ENCODE assay signal across 8 mouse cellular contexts in the genomic region with DNA sequence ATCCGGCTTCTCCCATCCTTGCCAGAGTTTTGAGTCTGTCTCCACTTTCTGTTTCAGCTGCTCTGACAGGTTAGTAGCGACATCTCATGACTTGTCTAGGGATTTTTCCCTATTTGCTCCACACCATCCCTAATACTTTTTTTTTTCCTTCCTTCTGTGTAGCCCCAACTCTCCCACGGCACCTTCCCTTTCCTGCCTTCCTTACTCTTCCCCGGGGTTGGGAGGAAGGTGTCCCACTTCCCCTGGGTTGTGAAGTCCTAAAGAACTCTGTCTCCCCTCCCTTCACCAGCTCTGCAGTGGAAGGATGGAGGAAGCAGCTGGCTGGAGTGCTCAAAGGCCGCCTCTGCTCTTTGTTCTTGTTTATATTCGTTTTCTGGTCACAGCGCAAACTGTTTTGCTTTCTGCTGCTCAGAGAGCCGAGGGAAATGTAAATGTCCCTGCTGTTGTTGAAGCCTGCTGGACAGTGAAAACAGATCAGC.
A peak's percentile ranks its signal among the peaks of the same experiment; 100 is the strongest.
DNase-seq lines count a peak whose midpoint lies in the region; ATAC-seq and TF ChIP-seq lines count a peak whose summit lies in the region.

No protein-coding gene starts in this region.

- 8% methylated on average over 8 of the region's 8 CpGs for WGBS in hindbrain, embryonic 12.5 days
- WGBS in limb, embryonic 12.5 days = 15% methylated on average over 8 of the region's 8 CpGs
- WGBS in neural tube, embryonic 13.5 days = 17% methylated on average over 8 of the region's 8 CpGs

- ATAC-seq in hindbrain, embryonic 12.5 days (ENCODE audit: low FRiP score) = peak; percentile 47; the same call in 1 of the 2 replicates
- ATAC-seq in limb, embryonic 12.5 days (ENCODE audit: insufficient number of reproducible peaks, insufficient read depth, low FRiP score, low TSS enrichment, low read depth) = no peak
- peak; percentile 36; the same call in 1 of the 2 replicates for ATAC-seq in neural tube, embryonic 13.5 days (ENCODE audit: low read depth)

- DNase-seq in gastrocnemius, adult 2 months = no peak
- no peak for DNase-seq in gastrocnemius, postnatal 14 days
- DNase-seq in embryo, embryonic 10.5 days (ENCODE audit: low spot score) = peak; percentile 65
- no peak for DNase-seq in thymus, postnatal 36 days
- DNase-seq in right cerebral cortex, postnatal 25 days = no peak

- no peaks in the 10 kb centered on the region for H3K9me3 ChIP-seq in hindbrain, embryonic 12.5 days (replicated peaks)
- H3K9me3 ChIP-seq in limb, embryonic 12.5 days = no peaks in the 10 kb centered on the region
- no peaks in the 10 kb centered on the region for H3K9me3 ChIP-seq in neural tube, embryonic 13.5 days

- peak overlapping the region; percentile 28; the same call in 1 of the 2 replicates for H3K4me2 ChIP-seq in hindbrain, embryonic 12.5 days (replicated peaks)
- H3K4me2 ChIP-seq in limb, embryonic 12.5 days = 0 out of 2 replicates have a peak overlapping the region, but pooled peaks have one; percentile 11
- H3K4me2 ChIP-seq in neural tube, embryonic 13.5 days = peak overlapping the region; percentile 36

- peaks cover 21% of the 10 kb centered on the region for H3K4me1 ChIP-seq in hindbrain, embryonic 12.5 days
- peaks cover 25% of the 10 kb centered on the region for H3K4me1 ChIP-seq in limb, embryonic 12.5 days (replicated peaks)
- H3K4me1 ChIP-seq in neural tube, embryonic 13.5 days (replicated peaks) = peaks cover 26% of the 10 kb centered on the region

- no peaks in the 10 kb centered on the region for H3K27me3 ChIP-seq in hindbrain, embryonic 12.5 days
- H3K27me3 ChIP-seq in limb, embryonic 12.5 days = no peaks in the 10 kb centered on the region
- H3K27me3 ChIP-seq in neural tube, embryonic 13.5 days = peaks cover 17% of the 10 kb centered on the region

- H3K4me3 ChIP-seq in gastrocnemius, adult 2 months = peak overlapping the region; percentile 17; the same call in 1 of the 2 replicates
- H3K4me3 ChIP-seq in hindbrain, embryonic 12.5 days = no peak overlapping the region
- H3K4me3 ChIP-seq in limb, embryonic 12.5 days (replicated peaks) = no peak overlapping the region
- H3K4me3 ChIP-seq in neural tube, embryonic 13.5 days = no peak overlapping the region

- intact Hi-C loops in gastrocnemius, adult 2 months (cut with DNase I) = no loop called here
- intact Hi-C loops in gastrocnemius, postnatal 14 days (cut with DNase I; ENCODE audit: low total_unique reads) = no loop called here

- H3K9ac ChIP-seq in hindbrain, embryonic 12.5 days = no peak overlapping the region
- H3K9ac ChIP-seq in limb, embryonic 12.5 days (replicated peaks) = no peak overlapping the region
- peak overlapping the region; percentile 52; the same call in 1 of the 2 replicates for H3K9ac ChIP-seq in neural tube, embryonic 13.5 days

- TF ChIP-seq CTCF in gastrocnemius, adult 2 months (IDR thresholded peaks at IDR 0.05) = peak; percentile 63

- H3K36me3 ChIP-seq in hindbrain, embryonic 12.5 days = no peaks in the 10 kb centered on the region
- H3K36me3 ChIP-seq in limb, embryonic 12.5 days = no peaks in the 10 kb centered on the region
- no peaks in the 10 kb centered on the region for H3K36me3 ChIP-seq in neural tube, embryonic 13.5 days

- no peak overlapping the region for H3K27ac ChIP-seq in gastrocnemius, adult 2 months
- H3K27ac ChIP-seq in hindbrain, embryonic 12.5 days = peak overlapping the region; percentile 45; the same call in 1 of the 2 replicates
- no peak overlapping the region; the same call in 1 of the 2 replicates for H3K27ac ChIP-seq in limb, embryonic 12.5 days
- H3K27ac ChIP-seq in neural tube, embryonic 13.5 days (replicated peaks) = peak overlapping the region; percentile 69

Comparison
In these comparisons a context has a peak if more than half of its experiments do, and no peak if none do; other contexts are left out.
1. H3K27ac ChIP-seq: peak in hindbrain, embryonic 12.5 days (single experiment) and neural tube, embryonic 13.5 days (single experiment); none in gastrocnemius, adult 2 months (single experiment) and limb, embryonic 12.5 days (single experiment).
2. Peak in every context shown above with its lines, with median percentiles within 50 percentile points of each other: H3K4me2 ChIP-seq.